Mouse (Mus musculus): ENCODE measurements around the gene Ncdn. TPM values are rescaled to one million over a fixed set of nuclear protein-coding genes. Genes with fewer than 3 reads are reported as not detected.

The Ncdn gene
- polyA plus RNA-seq, 1 experiment from 2014 or later: 34.6 TPM

DNA sequence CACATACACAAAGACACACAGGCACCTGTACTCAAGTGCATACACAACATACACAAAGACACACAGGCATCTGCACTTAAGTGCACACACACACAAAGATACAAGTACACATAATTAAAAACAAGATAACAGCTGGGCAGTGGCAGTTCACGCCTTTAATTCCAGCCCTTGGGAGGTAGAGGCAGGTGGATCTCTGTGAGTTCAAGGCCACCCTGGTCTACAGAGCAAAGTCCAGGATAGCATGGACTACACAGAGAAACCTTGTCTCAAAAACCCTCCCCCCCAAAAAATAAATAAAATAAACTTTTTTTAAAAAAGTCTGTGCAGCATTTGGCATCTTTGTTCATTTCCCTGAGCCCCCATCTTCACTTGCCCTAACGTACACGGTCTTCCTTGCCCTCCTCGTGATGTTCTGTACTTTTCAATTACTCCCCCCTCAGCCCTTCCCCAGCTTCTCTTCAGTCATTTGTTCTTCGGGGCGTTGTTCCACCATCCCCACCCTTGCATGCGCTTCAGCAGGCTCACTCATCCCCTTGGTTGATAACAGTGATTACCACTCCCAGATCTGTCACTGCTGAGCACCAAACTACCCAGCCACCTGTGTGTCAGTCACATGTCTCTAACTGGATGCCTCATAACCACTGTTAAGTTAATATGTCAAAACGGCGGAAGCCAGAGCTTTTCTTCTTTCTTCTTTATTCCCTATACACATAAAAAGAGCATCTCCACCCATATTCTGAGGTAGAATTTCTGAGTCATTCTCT, 16.7 kb upstream of the Ncdn start:
- no peak overlapping the region for H3K27ac ChIP-seq
- no peak overlapping the region for H3K9ac ChIP-seq
- no peaks in the 10 kb centered on the region for H3K9me3 ChIP-seq
- 90% methylated on average over 9 of the region's 9 CpGs for WGBS
- ATAC-seq (ENCODE audit: low FRiP score, low read depth): no peak
- 0 out of 2 replicates have a peak, but pooled peaks cover 5% of the 10 kb centered on the region for H3K4me1 ChIP-seq
- H3K27me3 ChIP-seq: no peaks in the 10 kb centered on the region
- H3K4me3 ChIP-seq: no peak overlapping the region
- peaks cover 12% of the 10 kb centered on the region for H3K36me3 ChIP-seq
- H3K4me2 ChIP-seq (replicated peaks): no peak overlapping the region

DNA sequence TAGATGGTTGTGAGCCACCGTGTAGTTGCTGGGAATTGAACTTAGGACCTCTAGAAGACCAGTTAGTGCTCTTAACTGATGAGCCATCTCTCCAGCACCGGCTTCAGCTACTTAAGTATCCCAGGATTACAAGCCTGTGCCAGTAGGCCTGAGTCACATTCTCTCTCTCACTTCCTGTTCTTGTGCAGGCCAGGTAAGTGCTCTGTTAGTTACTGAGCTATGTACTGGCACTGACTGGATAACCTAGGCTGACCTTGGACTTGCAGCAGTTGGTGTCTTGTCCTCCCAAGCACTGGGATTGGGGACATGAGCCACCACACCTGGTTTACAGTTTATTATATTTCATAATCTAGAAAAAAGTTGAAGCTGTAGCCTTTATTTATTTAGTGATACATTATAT, 10.2 kb upstream of the Ncdn start:
- Histone ChIP-seq H3K9ac (no peak overlapping the region), H3K4me1 (peaks cover 7% of the 10 kb centered on the region; the same call in 1 of the 2 replicates), H3K27me3 (no peaks in the 10 kb centered on the region), H3K9me3 (no peaks in the 10 kb centered on the region), H3K4me3 (no peak overlapping the region), H3K4me2 (replicated peaks) (no peak overlapping the region), H3K27ac (no peak overlapping the region), H3K36me3 (peaks cover 25% of the 10 kb centered on the region)
- ATAC-seq (ENCODE audit: low FRiP score, low read depth): no peak
- 75% methylated on average over 2 of the region's 2 CpGs for WGBS

DNA sequence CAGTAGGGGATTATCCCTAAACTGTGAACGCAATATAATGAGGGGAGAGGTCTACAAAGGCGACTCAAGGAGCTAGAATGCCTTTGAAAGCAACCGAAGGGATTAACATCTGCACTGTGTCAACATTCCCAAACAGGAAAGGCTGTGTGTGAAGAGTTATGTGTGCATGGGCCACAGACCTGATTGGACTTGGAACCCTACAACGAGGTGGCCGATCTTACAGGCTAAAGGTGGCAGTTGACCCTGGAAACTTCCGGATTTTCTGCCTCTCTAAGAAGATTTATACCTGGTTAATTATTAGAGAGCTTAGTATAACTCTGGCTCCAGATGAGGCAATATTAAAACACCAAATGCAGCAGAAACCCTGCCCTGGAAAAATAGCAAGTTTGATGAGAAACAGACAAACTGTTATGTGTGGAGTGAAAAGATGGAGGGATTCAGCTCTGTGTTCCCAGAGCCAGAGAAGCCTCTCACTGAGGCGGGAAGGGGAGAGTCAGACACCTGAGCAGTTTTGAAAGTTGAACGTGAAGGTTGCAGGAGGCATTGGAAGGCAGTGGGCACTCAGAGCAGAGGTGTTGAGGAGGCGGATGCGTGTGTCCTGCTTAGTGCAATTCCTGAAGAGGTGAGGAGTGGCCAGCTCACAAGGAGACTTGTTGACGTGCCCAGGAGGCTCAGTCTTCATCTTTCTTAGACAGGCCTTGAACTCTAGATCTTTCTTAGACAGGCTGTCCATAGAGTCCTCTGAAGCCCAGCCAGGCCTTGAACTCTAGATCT, 9.5 kb upstream of the Ncdn start:
- Histone ChIP-seq H3K27me3 (no peaks in the 10 kb centered on the region), H3K4me1 (peaks cover 7% of the 10 kb centered on the region; the same call in 1 of the 2 replicates), H3K9ac (no peak overlapping the region)

DNA sequence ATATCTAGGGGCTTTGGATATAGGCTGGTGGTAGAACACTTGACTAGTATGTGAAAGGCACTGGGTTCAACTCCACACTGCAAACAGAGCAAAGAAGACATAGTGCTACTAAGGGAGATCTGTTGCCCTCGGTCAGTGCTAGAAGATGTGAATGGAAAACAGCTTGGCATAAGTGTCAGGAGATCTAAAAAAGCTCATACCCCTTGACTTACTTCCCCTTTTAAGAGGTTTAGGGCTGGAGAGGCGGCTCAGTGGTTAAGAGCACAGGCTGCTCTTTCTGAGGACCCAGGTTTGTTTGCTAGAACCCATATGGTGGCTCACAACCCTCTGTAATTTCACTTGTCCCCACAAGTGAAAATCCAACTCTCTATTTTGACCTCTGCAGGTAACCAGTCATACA, 6.2 kb upstream of the Ncdn start:
- Histone ChIP-seq H3K9ac (no peak overlapping the region), H3K9me3 (no peaks in the 10 kb centered on the region), H3K4me1 (peaks cover 13% of the 10 kb centered on the region), H3K4me3 (no peak overlapping the region), H3K27ac (no peak overlapping the region), H3K4me2 (replicated peaks) (no peak overlapping the region), H3K36me3 (peaks cover 30% of the 10 kb centered on the region), H3K27me3 (no peaks in the 10 kb centered on the region)
- ATAC-seq (ENCODE audit: low FRiP score, low read depth): no peak
- WGBS: 78% methylated on average over 2 of the region's 2 CpGs

More for the DNA sequence above, 9.5 kb upstream of the Ncdn start:
- Histone ChIP-seq H3K36me3 (peaks cover 27% of the 10 kb centered on the region), H3K9me3 (no peaks in the 10 kb centered on the region), H3K27ac (no peak overlapping the region), H3K4me2 (replicated peaks) (no peak overlapping the region), H3K4me3 (no peak overlapping the region)
- ATAC-seq (ENCODE audit: low FRiP score, low read depth): no peak
- WGBS: 52% methylated on average over 11 of the region's 11 CpGs

DNA sequence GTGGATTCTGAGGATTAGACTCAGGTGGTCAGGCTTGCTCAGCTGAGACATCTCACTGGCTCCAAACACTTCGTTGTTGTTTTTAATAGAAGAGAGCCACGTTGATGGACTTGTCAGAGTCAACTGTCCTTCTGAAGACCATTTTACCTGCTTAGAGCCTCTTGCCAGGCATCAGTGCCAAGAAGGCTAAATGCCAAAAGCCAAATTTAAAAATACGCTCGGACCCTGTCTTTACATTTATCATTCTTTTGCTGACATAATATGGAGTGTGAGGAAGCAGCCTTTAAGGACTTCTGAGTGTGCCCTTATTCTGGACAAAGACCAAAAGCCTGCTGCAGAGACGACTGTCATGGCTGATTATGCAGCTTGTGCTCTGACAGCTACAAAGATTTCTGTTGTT, 5.1 kb upstream of the Ncdn start:
- H3K9me3 ChIP-seq: no peaks in the 10 kb centered on the region
- H3K4me2 ChIP-seq (replicated peaks): no peak overlapping the region
- peaks cover 16% of the 10 kb centered on the region for H3K4me1 ChIP-seq
- no peaks in the 10 kb centered on the region for H3K27me3 ChIP-seq
- H3K9ac ChIP-seq: no peak overlapping the region
- H3K36me3 ChIP-seq: peaks cover 27% of the 10 kb centered on the region
- ATAC-seq (ENCODE audit: low FRiP score, low read depth): no peak
- no peak overlapping the region for H3K27ac ChIP-seq
- WGBS: 85% methylated on average over 5 of the region's 5 CpGs
- H3K4me3 ChIP-seq: no peak overlapping the region

DNA sequence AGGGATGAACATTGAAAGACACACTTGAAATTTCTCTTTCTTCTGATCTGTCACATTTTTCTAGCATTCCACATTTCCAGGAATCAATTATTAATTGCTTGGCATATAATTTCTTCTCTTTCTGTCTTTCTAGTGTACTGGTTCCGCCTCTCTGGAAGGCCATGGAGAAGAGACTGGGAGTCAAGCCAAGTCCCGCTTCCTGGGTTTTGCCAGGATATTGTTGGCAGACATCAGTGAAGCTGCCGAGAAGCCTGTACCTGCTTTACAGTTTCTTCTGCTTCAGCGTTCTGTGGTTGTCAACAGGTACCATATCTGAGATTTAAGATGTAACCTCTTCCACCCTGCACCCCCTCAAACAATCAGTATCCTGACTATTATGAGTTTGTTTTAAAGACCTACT, 3.5 kb upstream of the Ncdn start:
- 91% methylated on average over 4 of the region's 4 CpGs for WGBS
- no peaks in the 10 kb centered on the region for H3K9me3 ChIP-seq
- H3K4me3 ChIP-seq: no peak overlapping the region
- H3K4me1 ChIP-seq: peaks cover 19% of the 10 kb centered on the region
- H3K4me2 ChIP-seq (replicated peaks): no peak overlapping the region
- no peak overlapping the region for H3K9ac ChIP-seq
- peaks cover 26% of the 10 kb centered on the region for H3K36me3 ChIP-seq
- H3K27me3 ChIP-seq: no peaks in the 10 kb centered on the region
- no peak overlapping the region for H3K27ac ChIP-seq
- no peak for ATAC-seq (ENCODE audit: low FRiP score, low read depth)

DNA sequence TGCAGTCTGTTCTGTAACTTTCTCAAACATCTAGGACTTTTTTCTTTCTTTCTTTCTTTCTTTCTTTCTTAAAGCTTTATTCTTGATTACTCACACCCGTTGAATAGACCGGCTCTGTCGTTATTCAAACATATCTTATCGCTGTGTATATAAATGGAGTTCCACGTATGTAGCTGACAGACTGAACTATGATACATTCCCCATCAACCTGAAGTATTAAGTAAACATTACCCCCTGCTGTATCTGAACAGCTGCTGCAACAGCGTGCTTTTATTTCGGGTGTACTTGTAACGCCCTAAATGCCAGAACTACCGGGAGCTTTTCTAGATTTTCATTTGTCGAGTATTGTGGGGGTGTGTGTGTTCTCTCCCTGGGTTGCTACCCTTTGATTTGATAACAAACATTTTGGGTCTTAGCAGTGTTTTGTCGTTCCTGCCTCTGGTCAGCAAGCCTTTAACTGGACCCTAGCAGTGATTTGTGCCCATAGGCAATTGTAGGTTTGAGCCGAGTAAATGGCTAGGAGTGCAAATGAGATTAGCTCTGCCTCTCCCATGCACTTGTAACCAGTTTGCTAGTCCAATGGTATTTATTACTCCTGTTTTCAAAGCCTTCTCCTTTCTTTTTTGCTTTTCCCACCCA, 1.6 kb upstream of the Ncdn start:
- Histone ChIP-seq H3K27me3 (no peaks in the 10 kb centered on the region), H3K36me3 (peaks cover 25% of the 10 kb centered on the region), H3K4me1 (peaks cover 34% of the 10 kb centered on the region), H3K9ac (no peak overlapping the region), H3K4me3 (peak overlapping the region; percentile 77), H3K4me2 (replicated peaks) (peak overlapping the region; percentile 100), H3K27ac (no peak overlapping the region), H3K9me3 (no peaks in the 10 kb centered on the region)
- ATAC-seq (ENCODE audit: low FRiP score, low read depth): no peak
- WGBS: 57% methylated on average over 12 of the region's 12 CpGs

DNA sequence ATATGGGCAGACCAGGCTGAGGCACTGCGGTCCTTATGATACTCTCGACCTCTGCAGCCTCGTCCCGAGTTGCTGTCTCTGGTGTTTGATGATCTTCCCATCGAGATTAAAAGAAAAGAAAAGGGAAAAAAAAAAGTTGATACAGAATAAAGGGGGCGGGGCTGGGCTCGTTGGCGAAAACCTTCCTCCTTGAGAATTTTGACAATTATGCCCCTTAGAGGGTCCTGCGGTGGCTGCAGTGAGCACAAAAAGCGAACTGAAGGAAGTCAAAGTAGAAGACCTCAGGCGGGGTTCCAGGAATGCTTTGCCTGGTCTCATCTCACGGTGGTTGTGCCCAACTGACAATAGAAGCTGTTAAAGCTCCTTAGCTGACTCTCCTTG, 983 bp upstream of the Ncdn start:
- Histone ChIP-seq H3K9me3 (no peaks in the 10 kb centered on the region), H3K4me1 (peaks cover 41% of the 10 kb centered on the region), H3K27ac (peak overlapping the region; percentile 84; the same call in 1 of the 2 replicates), H3K9ac (peak overlapping the region; percentile 84), H3K4me3 (peak overlapping the region; percentile 77), H3K36me3 (peaks cover 25% of the 10 kb centered on the region), H3K4me2 (replicated peaks) (peak overlapping the region; percentile 100), H3K27me3 (no peaks in the 10 kb centered on the region)
- no peak for ATAC-seq (ENCODE audit: low FRiP score, low read depth)
- 1% methylated on average over 12 of the region's 12 CpGs for WGBS

DNA sequence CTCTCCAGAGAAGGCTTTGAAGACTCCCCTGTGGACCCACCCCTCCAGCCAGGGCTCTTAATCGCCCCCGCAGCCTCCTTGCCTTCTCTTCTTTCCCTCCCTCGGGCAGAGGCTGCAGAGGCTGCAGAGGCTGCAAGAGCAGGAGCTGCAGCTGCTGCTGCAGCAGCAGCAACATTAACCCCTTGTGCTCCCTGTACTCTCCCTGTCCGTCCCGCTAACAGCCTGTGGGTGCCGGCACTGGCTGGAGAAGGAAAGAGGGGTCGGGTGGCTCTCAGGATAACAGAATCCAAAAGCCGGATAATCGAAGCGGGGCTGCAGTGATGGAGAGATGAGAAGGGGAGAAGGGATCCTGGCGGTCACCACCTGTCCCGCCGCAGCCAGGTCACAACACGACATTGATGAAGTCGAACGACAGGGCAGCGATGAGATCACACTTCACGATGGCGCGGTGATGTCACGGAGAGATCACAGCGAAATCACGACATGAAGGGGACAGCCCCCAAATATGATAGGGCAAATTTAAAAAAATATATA, 563 bp downstream of the Ncdn start:
- Histone ChIP-seq H3K36me3 (peaks cover 34% of the 10 kb centered on the region), H3K27ac (0 out of 2 replicates have a peak overlapping the region, but pooled peaks have one; percentile 84), H3K4me3 (peak overlapping the region; percentile 77), H3K27me3 (no peaks in the 10 kb centered on the region), H3K9me3 (no peaks in the 10 kb centered on the region), H3K4me1 (peaks cover 47% of the 10 kb centered on the region), H3K9ac (peak overlapping the region; percentile 84), H3K4me2 (replicated peaks) (peak overlapping the region; percentile 100)
- 0 out of 2 replicates have a peak, but pooled peaks have one; percentile 0 for ATAC-seq (ENCODE audit: low FRiP score, low read depth)
- under 1% methylated on average over 22 of the region's 23 CpGs for WGBS

DNA sequence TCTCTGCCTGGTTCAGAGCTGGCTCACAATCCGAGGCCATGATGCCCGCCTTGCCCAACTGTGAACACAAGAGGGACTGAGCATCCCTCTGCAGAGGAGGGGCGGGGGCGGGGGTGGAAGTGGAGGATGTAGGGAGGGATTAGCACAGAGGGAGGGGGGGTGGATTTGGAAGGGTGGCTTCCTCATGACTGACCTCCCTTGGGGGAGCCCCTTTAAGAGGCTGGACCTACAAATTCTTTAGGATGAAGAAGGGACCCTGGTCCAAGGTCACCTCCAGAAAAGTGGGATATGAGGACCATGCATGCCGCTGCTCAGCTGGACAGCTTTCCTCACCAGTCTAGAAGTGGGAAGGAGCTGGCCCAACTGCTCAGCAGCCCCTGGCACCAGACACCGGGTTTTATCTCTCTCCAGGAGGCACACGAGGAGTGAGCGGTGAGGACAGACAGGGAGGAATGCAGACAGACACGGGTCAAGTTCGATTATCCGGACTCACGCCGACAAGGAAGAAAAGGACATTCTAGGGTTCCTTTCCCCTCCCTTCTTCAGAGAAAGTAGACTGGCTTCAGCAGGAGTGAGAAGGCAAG, 1.1 kb downstream of the Ncdn start:
- no peak overlapping the region for H3K27ac ChIP-seq
- peaks cover 36% of the 10 kb centered on the region for H3K36me3 ChIP-seq
- ATAC-seq (ENCODE audit: low FRiP score, low read depth): no peak
- no peaks in the 10 kb centered on the region for H3K27me3 ChIP-seq
- no peaks in the 10 kb centered on the region for H3K9me3 ChIP-seq
- peak overlapping the region; percentile 100 for H3K4me2 ChIP-seq (replicated peaks)
- WGBS: 4% methylated on average over 13 of the region's 13 CpGs
- peak overlapping the region; percentile 84 for H3K9ac ChIP-seq
- H3K4me3 ChIP-seq: peak overlapping the region; percentile 77
- peaks cover 47% of the 10 kb centered on the region for H3K4me1 ChIP-seq

DNA sequence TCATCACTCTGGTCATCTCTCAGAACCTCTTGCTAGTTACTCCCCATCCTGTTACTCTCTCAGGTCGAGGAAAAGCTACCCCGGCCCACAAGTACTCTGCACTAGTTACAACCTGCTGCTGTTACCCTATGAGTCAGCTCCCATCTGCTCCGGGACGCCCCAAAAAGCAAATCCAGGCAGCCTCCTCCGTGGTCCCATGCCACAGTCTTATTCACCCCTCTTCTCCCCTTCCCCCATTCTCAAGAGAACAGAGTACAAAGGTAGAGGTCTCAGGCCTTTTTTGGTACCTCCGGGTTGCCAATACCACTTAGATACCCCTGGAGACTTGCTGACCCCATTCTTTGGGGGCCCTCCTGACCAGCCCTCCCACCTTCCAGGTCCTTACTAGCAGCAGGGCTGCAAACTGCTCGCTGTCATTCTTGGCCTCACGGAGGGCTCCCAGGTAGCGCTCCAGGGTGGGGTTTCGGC, 1.6 kb downstream of the Ncdn start:
- Histone ChIP-seq H3K4me2 (replicated peaks) (peak overlapping the region; percentile 100), H3K9ac (peak overlapping the region; percentile 84), H3K4me3 (peak overlapping the region; percentile 77), H3K4me1 (peaks cover 47% of the 10 kb centered on the region), H3K9me3 (no peaks in the 10 kb centered on the region), H3K27me3 (no peaks in the 10 kb centered on the region), H3K36me3 (peaks cover 41% of the 10 kb centered on the region), H3K27ac (no peak overlapping the region)
- WGBS: 60% methylated on average over 10 of the region's 10 CpGs
- ATAC-seq (ENCODE audit: low FRiP score, low read depth): no peak
